Mouse (Mus musculus): Measurements from ENCODE around the gene Pou5f1. TPM values are rescaled to one million over a fixed set of nuclear protein-coding genes. Genes with fewer than 3 reads are reported as not detected.

Gene Pou5f1
- total RNA-seq, 2 experiments from 2014 or later, result not detected

DNA sequence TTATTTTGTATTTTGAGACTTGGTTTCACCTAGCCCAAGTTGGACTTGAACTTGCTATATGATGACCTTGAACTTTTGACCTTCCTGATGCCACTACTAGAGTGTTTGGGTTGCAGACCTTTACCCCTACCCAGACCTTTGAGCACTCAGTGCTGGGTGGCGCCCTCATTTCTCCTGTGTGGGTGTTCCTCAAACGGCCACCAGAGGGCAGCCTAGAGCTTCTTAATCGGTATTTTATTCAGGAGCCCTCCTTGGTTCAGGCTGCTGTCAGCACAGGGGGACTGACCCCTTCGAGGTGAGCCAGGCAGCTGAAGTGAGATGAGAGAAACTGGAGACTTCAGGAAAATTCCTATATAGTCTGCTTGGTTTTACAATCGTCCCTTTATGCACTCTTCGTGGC is 38.9 kb downstream of the Pou5f1 start:
- intact Hi-C loops (cut with DNase I), result no loop called here
- peak; percentile 91 for TF ChIP-seq CTCF (IDR thresholded peaks at IDR 0.05)
- no peak overlapping the region for H3K4me3 ChIP-seq
- H3K27ac ChIP-seq, result no peak overlapping the region
- peak; percentile 54 for DNase-seq

DNA sequence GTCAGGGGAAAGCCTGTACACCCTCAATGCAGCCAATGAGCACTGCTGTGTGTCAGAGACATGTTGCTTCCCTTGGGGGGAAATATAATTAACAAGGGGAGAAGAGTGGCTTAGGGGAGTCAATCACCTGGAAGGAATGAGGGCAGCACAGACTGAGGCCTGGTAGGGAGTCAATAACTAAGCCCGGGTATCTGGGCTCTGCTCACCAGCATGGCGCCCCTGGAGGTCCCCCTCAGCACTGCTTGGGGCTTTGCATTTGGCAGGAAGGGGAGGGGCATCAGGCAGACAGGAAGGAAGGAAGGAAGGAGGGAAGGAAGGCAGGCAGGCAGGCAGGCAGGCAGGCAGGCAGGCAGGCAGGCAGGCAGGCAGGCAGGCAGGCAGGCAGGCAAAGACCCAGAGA is 41.6 kb downstream of the Pou5f1 start:
- TF ChIP-seq CTCF (IDR thresholded peaks at IDR 0.05), result no peak

GRCm38 (mm10) chr17:35548636-35549035 is 42.8 kb downstream of the Pou5f1 start:
- Histone ChIP-seq H3K4me3 (no peak overlapping the region), H3K27ac (peak overlapping the region; percentile 80)
- intact Hi-C loops (cut with DNase I), result no loop called here
- no peak for TF ChIP-seq CTCF (IDR thresholded peaks at IDR 0.05)
- DNase-seq, result no peak

More for the DNA sequence above, 41.6 kb downstream of the Pou5f1 start:
- intact Hi-C loops (cut with DNase I), result no loop called here
- H3K27ac ChIP-seq, result no peak overlapping the region
- no peak for DNase-seq
- H3K4me3 ChIP-seq, result no peak overlapping the region

- H3K27ac ChIP-seq, result peak overlapping the region; percentile 80
- peak overlapping the region; percentile 64 for H3K4me3 ChIP-seq
- TF ChIP-seq CTCF (IDR thresholded peaks at IDR 0.05), result no peak
- intact Hi-C loops (cut with DNase I), result no loop called here
- peak; percentile 83 for DNase-seq
These were observed 43.8 kb downstream of the Pou5f1 start for GRCm38 (mm10) chr17:35549437-35550142.

DNA sequence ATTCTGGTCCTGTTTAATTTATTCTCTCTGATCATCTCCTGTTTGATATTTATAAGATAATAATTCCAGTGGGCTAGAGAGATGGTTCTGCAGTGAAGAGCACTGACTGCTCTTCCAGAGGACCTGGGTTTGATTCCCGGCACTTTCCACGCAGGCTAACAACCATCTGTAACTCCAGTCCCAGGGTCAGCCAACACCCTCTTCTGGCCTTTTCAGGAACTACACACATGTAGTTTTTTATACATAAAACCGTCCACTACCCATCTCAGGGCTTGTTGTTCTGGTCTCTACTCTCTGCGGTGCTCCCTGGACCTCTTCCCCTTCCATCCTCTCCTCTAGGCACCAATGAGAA is 44.3 kb downstream of the Pou5f1 start:
- TF ChIP-seq CTCF (IDR thresholded peaks at IDR 0.05), result peak; percentile 14; the same call in 1 of the 2 replicates
- Histone ChIP-seq H3K4me3 (peak overlapping the region; percentile 64), H3K27ac (peak overlapping the region; percentile 80)
- intact Hi-C loops (cut with DNase I), result no loop called here
- no peak for DNase-seq

- TF ChIP-seq CTCF (IDR thresholded peaks at IDR 0.05), result no peak
- DNase-seq, result no peak
- peak overlapping the region; percentile 28 for H3K27ac ChIP-seq
- no peak overlapping the region for H3K4me3 ChIP-seq
- intact Hi-C loops (cut with DNase I), result no loop called here
These were observed 45.1 kb downstream of the Pou5f1 start for GRCm38 (mm10) chr17:35550871-35551270.

- no peak for TF ChIP-seq CTCF (IDR thresholded peaks at IDR 0.05)
- intact Hi-C loops (cut with DNase I), result no loop called here
- H3K4me3 ChIP-seq, result no peak within 1 kb of the TSS
- no peak for DNase-seq
- peak within 1 kb of the TSS; percentile 28 for H3K27ac ChIP-seq
These were observed 46.1 kb downstream of the Pou5f1 start, which contains the start of gene Cdsn for GRCm38 (mm10) chr17:35551881-35552414. Cdsn (plus strand) TSS chr17:35552128.

- Histone ChIP-seq H3K27ac (no peak overlapping the region), H3K4me3 (no peak overlapping the region)
- intact Hi-C loops (cut with DNase I), result no loop called here
- no peak for DNase-seq
- no peak for TF ChIP-seq CTCF (IDR thresholded peaks at IDR 0.05)
These were observed 48.5 kb downstream of the Pou5f1 start for GRCm38 (mm10) chr17:35554321-35554720.

GRCm38 (mm10) chr17:35554761-35555397 is 49.1 kb downstream of the Pou5f1 start:
- DNase-seq, result no peak
- intact Hi-C loops (cut with DNase I), result no loop called here
- TF ChIP-seq CTCF (IDR thresholded peaks at IDR 0.05), result no peak

GRCm38 (mm10) chr17:35556186-35556765 is 50.5 kb downstream of the Pou5f1 start:
- intact Hi-C loops (cut with DNase I), result no loop called here
- DNase-seq, result no peak
- no peak for TF ChIP-seq CTCF (IDR thresholded peaks at IDR 0.05)
- no peak overlapping the region for H3K27ac ChIP-seq
- no peak overlapping the region for H3K4me3 ChIP-seq

More at GRCm38 (mm10) chr17:35554761-35555397, 49.1 kb downstream of the Pou5f1 start:
- no peak overlapping the region for H3K4me3 ChIP-seq
- no peak overlapping the region for H3K27ac ChIP-seq

DNA sequence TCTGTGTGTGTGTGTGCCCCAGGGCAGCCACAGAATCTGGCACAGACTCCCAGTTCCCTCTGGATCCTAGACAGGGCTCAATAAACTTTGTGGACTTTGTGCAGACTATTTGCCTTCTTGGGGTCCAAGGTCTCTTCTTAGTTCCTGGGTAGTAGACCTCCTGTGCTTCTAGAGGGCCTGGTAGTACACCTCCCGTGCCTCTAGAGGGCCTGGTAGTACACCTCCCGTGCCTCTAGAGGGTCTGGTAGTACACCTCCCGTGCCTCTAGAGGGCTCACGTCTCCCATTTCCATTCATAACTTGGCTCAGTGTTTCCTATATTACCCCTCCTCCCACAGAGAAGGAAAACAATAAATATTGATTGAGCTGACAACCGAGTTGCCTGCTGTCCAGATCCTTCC is 51.0 kb downstream of the Pou5f1 start:
- intact Hi-C loops (cut with DNase I), result no loop called here
- Histone ChIP-seq H3K4me3 (no peak overlapping the region), H3K27ac (no peak overlapping the region)
- peak; percentile 63 for TF ChIP-seq CTCF (IDR thresholded peaks at IDR 0.05)
- no peak for DNase-seq

DNA sequence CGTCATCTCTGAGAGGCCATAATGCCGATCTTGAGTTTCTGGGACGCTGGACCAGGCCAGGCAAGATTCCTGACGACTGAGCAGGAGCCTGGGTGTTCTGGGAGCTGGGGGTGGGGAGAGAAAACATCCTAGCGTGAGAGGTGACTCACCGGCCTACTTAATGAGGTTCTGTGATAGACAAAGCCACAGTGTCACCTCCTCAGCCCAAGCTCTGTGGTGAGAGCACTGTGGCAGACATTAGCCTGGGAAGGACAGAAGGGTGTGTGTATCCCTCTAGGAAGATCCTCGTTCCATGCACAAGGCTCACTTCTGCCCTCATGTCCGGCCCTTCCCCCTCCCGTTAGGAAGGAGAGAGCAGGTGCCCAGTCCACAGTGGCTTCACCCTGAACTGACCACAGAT is 51.5 kb downstream of the Pou5f1 start:
- Histone ChIP-seq H3K4me3 (no peak overlapping the region), H3K27ac (no peak overlapping the region)
- no peak for TF ChIP-seq CTCF (IDR thresholded peaks at IDR 0.05)
- intact Hi-C loops (cut with DNase I), result no loop called here
- DNase-seq, result no peak

DNA sequence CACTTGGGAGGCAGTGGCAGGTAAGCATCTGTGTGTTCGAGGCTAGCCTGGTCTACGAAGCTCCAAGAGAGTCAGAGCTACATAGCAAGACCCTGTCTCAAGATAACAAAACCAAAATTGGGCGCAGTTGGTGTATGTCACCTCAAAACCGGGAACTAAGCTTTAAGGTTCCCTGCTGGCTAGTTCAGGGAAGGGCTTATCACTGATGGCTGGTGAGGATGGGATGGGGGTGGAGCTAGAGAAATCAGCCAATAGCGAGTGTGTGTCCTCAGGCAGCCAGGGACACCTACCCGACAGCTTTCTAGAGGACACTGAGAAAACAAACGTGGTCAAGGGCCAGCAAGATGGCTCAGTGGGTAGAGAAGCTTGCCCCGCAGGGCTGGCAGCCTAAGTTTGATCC is 52.4 kb downstream of the Pou5f1 start:
- TF ChIP-seq CTCF (IDR thresholded peaks at IDR 0.05), result no peak
- DNase-seq, result no peak
- Histone ChIP-seq H3K27ac (no peak overlapping the region), H3K4me3 (no peak overlapping the region)
- intact Hi-C loops (cut with DNase I), result no loop called here

Other genes with a start within 250 kb of the Pou5f1 start
- 10 to 100 TPM; 30.4 to 38.5 TPM for gene H2-D1, start 243.3 kb upstream of the Pou5f1 start, total RNA-seq (2021)
- gene H2-Q1, start 185.6 kb upstream of the Pou5f1 start, total RNA-seq (2021), result under 1 TPM; 0.25 to 0.36 TPM
- under 1 TPM; 0.17 to 0.20 TPM for gene H2-Q2, start 163.8 kb upstream of the Pou5f1 start, total RNA-seq (2021)
- gene H2-Q4, start 126.4 kb upstream of the Pou5f1 start, total RNA-seq (2021), result 1 to 10 TPM; 3.1 to 3.5 TPM
- gene H2-Q6, start 81.2 kb upstream of the Pou5f1 start, total RNA-seq (2021), result under 1 TPM in 1 of 2 experiments, not detected in 1; 0.18 TPM
- gene H2-Q7, start 66.9 kb upstream of the Pou5f1 start, total RNA-seq (2021), result under 1 TPM; 0.61 to 0.82 TPM
- under 1 TPM; 0.05 to 0.33 TPM for gene H2-Q10, start 35.9 kb upstream of the Pou5f1 start, total RNA-seq (2021)
- gene Tcf19, start 10.8 kb downstream of the Pou5f1 start, total RNA-seq (2021), result 1 to 10 TPM in 1 of 2 experiments, under 1 TPM in 1; 0.73 to 1.0 TPM
- 1 to 10 TPM; 1.7 TPM for gene Cchcr1, start 11.1 kb downstream of the Pou5f1 start, total RNA-seq (2021)
- gene Psors1c2, start 27.2 kb downstream of the Pou5f1 start, total RNA-seq (2021), result not detected
- gene Cdsn, start 46.1 kb downstream of the Pou5f1 start, total RNA-seq (2021), result not detected
- gene 2300002M23Rik, start 61.4 kb downstream of the Pou5f1 start, total RNA-seq (2021), result not detected
- gene Sfta2, start 95.5 kb downstream of the Pou5f1 start, total RNA-seq (2021), result not detected
- gene Gm9573, start 120.6 kb downstream of the Pou5f1 start, total RNA-seq (2021), result not detected
- not detected for gene Mucl3, start 137.7 kb downstream of the Pou5f1 start, total RNA-seq (2021)
- gene Vars2, start 161.6 kb downstream of the Pou5f1 start, total RNA-seq (2021), result 10 to 100 TPM; 12.8 to 16.8 TPM
- 10 to 100 TPM; 18.1 to 24.2 TPM for gene Gtf2h4, start 167.7 kb downstream of the Pou5f1 start, total RNA-seq (2021)
- gene Ddr1, start 198.6 kb downstream of the Pou5f1 start, total RNA-seq (2021), result 10 to 100 TPM; 13.4 to 15.9 TPM